Mouse (Mus musculus) E14TG2a.4 (cell line): ENCODE data around the gene Mettl26.

Source experiments
- CTCF ChIP-seq: conservative IDR thresholded peaks from 2 replicates; pipeline ENCODE4 v1.5.1; 2014; ENCODE audit warnings: low read length
- NANOG ChIP-seq: IDR thresholded peaks from 2 replicates; pipeline ENCODE4 v1.6.1; 2014; ENCODE audit warnings: borderline replicate concordance, low read length, mixed read lengths
- POU5F1 ChIP-seq: IDR thresholded peaks from 2 replicates; pipeline ENCODE4 v1.6.1; 2014; ENCODE audit warnings: low read length, borderline replicate concordance

DNA sequence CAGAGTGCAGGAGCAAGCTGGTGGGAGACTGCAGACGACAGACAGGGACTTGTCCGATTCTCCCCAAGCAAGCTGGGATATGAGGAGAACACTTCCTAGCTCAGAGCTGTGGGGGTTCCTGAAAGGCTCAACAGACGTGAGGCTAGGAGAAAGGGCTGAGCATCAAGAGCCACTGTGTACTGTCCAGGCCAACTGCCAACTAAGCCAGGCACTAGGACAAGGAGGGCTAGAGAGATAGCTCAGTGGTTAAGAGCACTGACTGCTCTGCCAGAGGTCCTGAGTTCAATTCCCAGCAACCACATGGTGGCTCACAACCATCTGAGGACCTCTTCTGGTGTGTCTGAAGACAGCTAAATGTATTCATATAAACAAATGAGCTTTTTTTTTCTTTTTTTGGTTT, 32.4 kb upstream of the Mettl26 start:
- TF ChIP-seq CTCF, result no peak
- no peak for TF ChIP-seq POU5F1
- TF ChIP-seq NANOG, result no peak
